Mouse (Mus musculus): ENCODE results near the gene Adcy9.

GRCm38 (mm10) chr16:4363341-4364116 is 56.8 kb downstream of the Adcy9 start:
- TF ChIP-seq CTCF (IDR thresholded peaks at IDR 0.05; ENCODE audit: low read depth, low read length) (no peak), POLR2A (IDR thresholded peaks at IDR 0.05; ENCODE audit: extremely low read depth, insufficient read depth, low read length) (no peak)
